15 mouse cellular contexts compared by ENCODE assay signal in genomic region chr12:99365999-99366398, GRCm38 (mm10).
DNase-seq lines count a peak whose midpoint lies in the region; ATAC-seq and TF ChIP-seq lines count a peak whose summit lies in the region.
"Had no signal": no experiment of that assay in that cellular context is flagged by ENCODE, and none has a peak within 500 bp of the region (broad histone marks: within the 10 kb centered on the region; RNA-seq: fewer than 3 reads in every experiment).

No protein-coding gene starts in this region.

- no peaks in the 10 kb centered on the region for H3K9me3 ChIP-seq in midbrain, embryonic 13.5 days
- H3K9me3 ChIP-seq: forebrain, embryonic 13.5 days; hindbrain, embryonic 15.5 days; lung, embryonic 15.5 days; midbrain, embryonic 15.5 days had no signal

- H3K36me3 ChIP-seq in heart, adult 2 months (ENCODE audit: control insufficient read depth, insufficient read depth, low read length), result peaks cover 3% of the 10 kb centered on the region; the same call in 1 of the 2 replicates
- H3K36me3 ChIP-seq in kidney, adult 2 months (ENCODE audit: control insufficient read depth, insufficient read depth, low read length), result no peaks in the 10 kb centered on the region
- H3K36me3 ChIP-seq in midbrain, embryonic 13.5 days, result no peaks in the 10 kb centered on the region
- H3K36me3 ChIP-seq: hindbrain, embryonic 15.5 days; lung, embryonic 15.5 days; midbrain, embryonic 15.5 days had no signal

- H3K9ac ChIP-seq in heart, adult 2 months (ENCODE audit: low read depth, low read length), result no peak overlapping the region
- H3K9ac ChIP-seq in midbrain, embryonic 13.5 days (replicated peaks), result no peak overlapping the region
- H3K9ac ChIP-seq: forebrain, embryonic 13.5 days; hindbrain, embryonic 15.5 days; lung, embryonic 15.5 days; midbrain, embryonic 15.5 days had no signal

- H3K4me1 ChIP-seq in heart, adult 2 months (ENCODE audit: control insufficient read depth, insufficient read depth, low read length), result peaks cover 29% of the 10 kb centered on the region
- H3K4me1 ChIP-seq in kidney, adult 2 months (ENCODE audit: control insufficient read depth, insufficient read depth, low read length), result peaks cover 40% of the 10 kb centered on the region
- peaks cover 65% of the 10 kb centered on the region for H3K4me1 ChIP-seq in midbrain, embryonic 13.5 days (replicated peaks)

- no peak overlapping the region for H3K4me2 ChIP-seq in midbrain, embryonic 13.5 days (replicated peaks)
- H3K4me2 ChIP-seq: forebrain, embryonic 13.5 days; heart, embryonic 11.5 days; hindbrain, embryonic 15.5 days; lung, embryonic 15.5 days; midbrain, embryonic 15.5 days had no signal

- DNase-seq in heart, adult 2 months, result no peak
- no peak for DNase-seq in heart, postnatal 14 days
- peak; percentile 34 for DNase-seq in R1 (ENCODE audit: low read depth, low spot score)
- peak; percentile 86 for DNase-seq in kidney, adult 2 months
- peak; percentile 77 to 84 for DNase-seq in kidney, postnatal 36 days
- DNase-seq in spleen, postnatal 14 days (ENCODE audit: low spot score in 2 of 2), result no peak
- DNase-seq: cerebellum, adult 9-11 months had no signal

- H3K27me3 ChIP-seq in heart, adult 2 months (ENCODE audit: control insufficient read depth, insufficient read depth, low read length), result no peaks in the 10 kb centered on the region
- no peaks in the 10 kb centered on the region for H3K27me3 ChIP-seq in kidney, adult 2 months (replicated peaks; ENCODE audit: control insufficient read depth, insufficient read depth, low read length)
- H3K27me3 ChIP-seq in midbrain, embryonic 13.5 days, result no peaks in the 10 kb centered on the region
- H3K27me3 ChIP-seq: CH12.LX; forebrain, embryonic 13.5 days; hindbrain, embryonic 15.5 days; lung, embryonic 15.5 days; midbrain, embryonic 15.5 days had no signal

- no peak overlapping the region for H3K27ac ChIP-seq in heart, adult 2 months
- no peak overlapping the region; the same call in 1 of the 2 replicates for H3K27ac ChIP-seq in kidney, adult 2 months (ENCODE audit: insufficient read depth, low read depth, low read length)
- no peak overlapping the region for H3K27ac ChIP-seq in midbrain, embryonic 13.5 days
- H3K27ac ChIP-seq: forebrain, embryonic 13.5 days; hindbrain, embryonic 15.5 days; lung, embryonic 15.5 days; midbrain, embryonic 15.5 days had no signal

- WGBS in heart, adult 2 months, result 79% methylated on average over 9 of the region's 9 CpGs
- WGBS in kidney, adult 2 months, result 62% methylated on average over 9 of the region's 9 CpGs
- 93% methylated on average over 9 of the region's 9 CpGs for WGBS in midbrain, embryonic 13.5 days

- H3K4me3 ChIP-seq in heart, adult 2 months, result no peak overlapping the region
- H3K4me3 ChIP-seq in kidney, adult 2 months (ENCODE audit: insufficient read depth, low read depth, low read length), result no peak overlapping the region
- H3K4me3 ChIP-seq in midbrain, embryonic 13.5 days (replicated peaks), result no peak overlapping the region
- H3K4me3 ChIP-seq: forebrain, embryonic 13.5 days; hindbrain, embryonic 15.5 days; lung, embryonic 15.5 days; midbrain, embryonic 15.5 days had no signal

- TF ChIP-seq EP300 in heart, adult 2 months (IDR thresholded peaks at IDR 0.05; ENCODE audit: insufficient read depth, low read depth, low read length), result peak; percentile 9; the same call in 1 of the 2 replicates

- peaks cover 9% of the 10 kb centered on the region for H3K79me2 ChIP-seq in heart, adult 2 months (replicated peaks; ENCODE audit: control insufficient read depth, insufficient read depth, low read length)

- no peak for TF ChIP-seq CTCF in heart, adult 2 months (IDR thresholded peaks at IDR 0.05)
- no peak for TF ChIP-seq CTCF in kidney, adult 2 months (conservative IDR thresholded peaks at IDR 0.05; ENCODE audit: insufficient read depth, insufficient read length, low read depth, low read length)

- intact Hi-C loops in heart, adult 2 months (cut with DNase I), result no loop called here
- intact Hi-C loops in heart, postnatal 14 days (cut with DNase I), result no loop called here

- TF ChIP-seq POLR2A in heart, adult 2 months (IDR thresholded peaks at IDR 0.05; ENCODE audit: insufficient read depth, low read depth, low read length), result no peak
- no peak for TF ChIP-seq POLR2A in kidney, adult 2 months (IDR thresholded peaks at IDR 0.05; ENCODE audit: low read depth, low read length)

- no peak for ATAC-seq in midbrain, embryonic 13.5 days
- ATAC-seq in megakaryocyte, adult 5-6 weeks (ENCODE audit: poor library complexity, severe bottlenecking), result no peak
- ATAC-seq: forebrain, embryonic 13.5 days; midbrain, embryonic 15.5 days had no signal

Comparison
In these comparisons a context has a peak if more than half of its experiments do, and no peak if none do; other contexts are left out.
1. DNase-seq: peak in R1 (single experiment), kidney, adult 2 months (single experiment) and kidney, postnatal 36 days (2 of 2); none in heart, adult 2 months (0 of 2), heart, postnatal 14 days (0 of 2) and spleen, postnatal 14 days (0 of 2).